Mouse (Mus musculus): ENCODE measurements at regions not wholly inside any gene's neighbourhood (a gene's known extent, or its start where the extent isn't known, plus 50 kb on each side); places are given as distances from the start of the nearest gene placed in this dataset.

- peak; percentile 36 for DNase-seq (ENCODE audit: low read depth)
Measured at GRCm38 (mm10) chr2:133020173-133020837, 74.6 kb upstream of the Fermt1 start.

- no peak for DNase-seq (ENCODE audit: low read depth)
Measured at GRCm38 (mm10) chr2:133021244-133021643, 75.5 kb upstream of the Fermt1 start.

- DNase-seq (ENCODE audit: low read depth): no peak
Measured at GRCm38 (mm10) chr2:133027038-133027437, 81.3 kb upstream of the Fermt1 start.

GRCm38 (mm10) chr2:133035421-133035820 is 89.7 kb upstream of the Fermt1 start:
- DNase-seq (ENCODE audit: low read depth): no peak

GRCm38 (mm10) chr2:133040708-133041107 is 95.0 kb upstream of the Fermt1 start:
- DNase-seq (ENCODE audit: low read depth): no peak

GRCm38 (mm10) chr2:133077698-133078356 is 132.1 kb upstream of the Fermt1 start:
- DNase-seq (ENCODE audit: low read depth): no peak

GRCm38 (mm10) chr2:133090976-133091375 is 145.3 kb upstream of the Fermt1 start:
- no peak for DNase-seq (ENCODE audit: low read depth)

GRCm38 (mm10) chr2:133113642-133114041 is 167.9 kb upstream of the Fermt1 start:
- peak; percentile 4 for DNase-seq (ENCODE audit: low read depth)

- no peak for DNase-seq (ENCODE audit: low read depth)
Measured at GRCm38 (mm10) chr2:133118651-133119050, 172.9 kb upstream of the Fermt1 start.

- DNase-seq (ENCODE audit: low read depth): no peak
Measured at GRCm38 (mm10) chr2:133125212-133125801, 179.6 kb upstream of the Fermt1 start.

GRCm38 (mm10) chr2:133134878-133135277 is 189.2 kb upstream of the Fermt1 start:
- DNase-seq (ENCODE audit: low read depth): no peak

- no peak for DNase-seq (ENCODE audit: low read depth)
Measured at GRCm38 (mm10) chr2:133138877-133139276, 193.2 kb upstream of the Fermt1 start.

GRCm38 (mm10) chr2:133141341-133142035 is 195.8 kb upstream of the Fermt1 start:
- DNase-seq (ENCODE audit: low read depth): no peak

- DNase-seq (ENCODE audit: low read depth): no peak
Measured at GRCm38 (mm10) chr2:133152461-133152860, 206.8 kb upstream of the Fermt1 start.

GRCm38 (mm10) chr2:133156537-133156936 is 210.8 kb upstream of the Fermt1 start:
- no peak for DNase-seq (ENCODE audit: low read depth)

GRCm38 (mm10) chr2:133158206-133158605 is 212.5 kb upstream of the Fermt1 start:
- no peak for DNase-seq (ENCODE audit: low read depth)

GRCm38 (mm10) chr2:133159398-133159797 is 213.7 kb upstream of the Fermt1 start:
- no peak for DNase-seq (ENCODE audit: low read depth)

GRCm38 (mm10) chr2:133176411-133176810 is 230.7 kb upstream of the Fermt1 start:
- no peak for DNase-seq (ENCODE audit: low read depth)

GRCm38 (mm10) chr2:133181216-133181615 is 235.5 kb upstream of the Fermt1 start:
- no peak for DNase-seq (ENCODE audit: low read depth)

- no peak for DNase-seq (ENCODE audit: low read depth)
Measured at GRCm38 (mm10) chr2:133182920-133183319, 237.2 kb upstream of the Fermt1 start.

- no peak for DNase-seq (ENCODE audit: low read depth)
Measured at GRCm38 (mm10) chr2:133204295-133204866, 258.7 kb upstream of the Fermt1 start.

GRCm38 (mm10) chr2:133208498-133208897 is 262.8 kb upstream of the Fermt1 start:
- DNase-seq (ENCODE audit: low read depth): no peak
